Mouse (Mus musculus) T-cell, adult 2 months (primary cell): Measurements from ENCODE around the gene Gm6502.
"Not testable (repeated sequence)": the region's sequence is repeated elsewhere in the genome, so short reads cannot be mapped to it uniquely, and the experiment has no call there.

ENCODE experiments used
- DNase-seq: peaks from one replicate; pipeline ENCODE4 v3.0.0; 2022; ENCODE audit warnings: low spot score

Gm6502 gene

GRCm38 (mm10) chr5:94314135-94314534 lies at the start of gene Gm6502:
TSS of gene Gm6502 (plus strand) at chr5:94314435.
- DNase-seq, result not testable (repeated sequence)

- not testable (repeated sequence) for DNase-seq
Observed at GRCm38 (mm10) chr5:94306696-94307095, 7.5 kb upstream of the Gm6502 start, which contains the start of gene A430089I19Rik. TSS of gene A430089I19Rik (minus strand) at chr5:94306796.

GRCm38 (mm10) chr5:94339449-94339848 lies 25.2 kb downstream of the Gm6502 start, which contains the start of gene AA792892:
TSS of gene AA792892 (plus strand) at chr5:94339749.
- not testable (repeated sequence) for DNase-seq
